In the genomic region with DNA sequence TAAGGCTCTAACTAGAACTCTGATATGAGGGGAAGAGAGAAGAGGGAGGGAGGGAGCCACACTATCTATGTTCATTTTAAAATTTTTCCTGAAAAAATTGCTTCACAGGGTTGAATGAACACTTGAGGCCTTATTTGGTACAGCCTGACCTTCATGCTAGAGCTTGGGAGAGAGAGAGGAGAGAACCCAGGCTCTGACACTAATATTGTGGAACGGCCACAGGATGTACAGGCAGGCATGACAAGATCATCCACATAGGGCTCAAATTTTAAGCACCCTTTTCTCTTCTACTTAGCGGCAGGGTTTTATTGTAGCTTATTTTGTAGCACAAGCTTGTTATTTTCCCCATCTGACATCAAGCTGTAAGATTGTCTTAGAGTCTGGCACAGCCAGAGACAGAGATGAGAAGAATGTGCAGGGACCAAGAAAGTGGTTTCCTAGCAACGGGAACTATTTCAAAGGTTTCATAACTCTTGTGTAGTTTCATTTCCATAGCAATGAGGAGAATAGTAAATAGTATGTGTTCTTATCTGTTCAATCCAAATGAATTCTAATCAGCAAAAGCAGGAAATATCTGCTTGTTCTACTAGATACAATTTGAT, we compare ENCODE assay signal across 11 mouse cellular contexts.
DNase-seq lines count a peak whose midpoint lies in the region; ATAC-seq and TF ChIP-seq lines count a peak whose summit lies in the region.
"Had no signal": no experiment of that assay in that cellular context is flagged by ENCODE, and none has a peak within 500 bp of the region (broad histone marks: within the 10 kb centered on the region; RNA-seq: fewer than 3 reads in every experiment).

No protein-coding gene starts in this region.

- no peak overlapping the region for H3K4me2 ChIP-seq in forebrain, embryonic 12.5 days
- no peak overlapping the region for H3K4me2 ChIP-seq in hindbrain, embryonic 11.5 days (replicated peaks; ENCODE audit: low read depth, low read length)
- H3K4me2 ChIP-seq in midbrain, postnatal 0 days (ENCODE audit: low read depth, low read length, poor library complexity, severe bottlenecking) = no peak overlapping the region
- H3K4me2 ChIP-seq: embryonic facial prominence, embryonic 12.5 days; intestine, embryonic 15.5 days had no signal

- no peak overlapping the region for H3K9ac ChIP-seq in forebrain, embryonic 12.5 days
- no peak overlapping the region for H3K9ac ChIP-seq in hindbrain, embryonic 11.5 days (ENCODE audit: low read depth, low read length)
- H3K9ac ChIP-seq in midbrain, postnatal 0 days (replicated peaks; ENCODE audit: low read length, poor library complexity, severe bottlenecking) = no peak overlapping the region
- H3K9ac ChIP-seq: embryonic facial prominence, embryonic 12.5 days; intestine, embryonic 15.5 days; liver, postnatal 0 days had no signal

- peak overlapping the region; percentile 11; the same call in 1 of the 2 replicates for H3K27ac ChIP-seq in forebrain, embryonic 12.5 days
- H3K27ac ChIP-seq in hindbrain, embryonic 11.5 days (ENCODE audit: low read depth, low read length) = no peak overlapping the region
- peak overlapping the region; percentile 53; the same call in 1 of the 2 replicates for H3K27ac ChIP-seq in midbrain, postnatal 0 days (ENCODE audit: low read depth, low read length)
- H3K27ac ChIP-seq: embryonic facial prominence, embryonic 12.5 days; gastrocnemius, adult 2 months; intestine, embryonic 15.5 days had no signal

- DNase-seq in left cerebral cortex, postnatal 25 days (ENCODE audit: low spot score in 2 of 2) = peak; percentile 50 to 85
- DNase-seq in left cerebral cortex, postnatal 36 days (ENCODE audit: low spot score in 2 of 2) = no peak
- DNase-seq in hindbrain, embryonic 11.5 days (ENCODE audit: low spot score) = peak; percentile 21
- peak; percentile 68 for DNase-seq in midbrain, postnatal 0 days (ENCODE audit: low spot score)
- DNase-seq in retina, postnatal 1 day = no peak
- DNase-seq in c-Kit-positive CD71-positive TER-119-positive erythroid progenitor cells, embryonic 14.5 days (ENCODE audit: low spot score) = no peak
- DNase-seq: gastrocnemius, adult 2 months; liver, postnatal 0 days had no signal

- ATAC-seq in forebrain, embryonic 12.5 days (ENCODE audit: low FRiP score) = peak; percentile 46
- ATAC-seq in hindbrain, embryonic 11.5 days (ENCODE audit: low FRiP score) = peak; percentile 33; the same call in 1 of the 2 replicates
- ATAC-seq in midbrain, postnatal 0 days (ENCODE audit: low FRiP score) = peak; percentile 65; the same call in 1 of the 2 replicates
- ATAC-seq: intestine, embryonic 15.5 days; liver, postnatal 0 days had no signal

- H3K4me1 ChIP-seq in forebrain, embryonic 12.5 days = peaks cover 15% of the 10 kb centered on the region
- no peaks in the 10 kb centered on the region for H3K4me1 ChIP-seq in hindbrain, embryonic 11.5 days (replicated peaks; ENCODE audit: control insufficient read depth, insufficient read depth, low read length)
- H3K4me1 ChIP-seq in midbrain, postnatal 0 days (ENCODE audit: insufficient read depth, low read length) = peaks cover 8% of the 10 kb centered on the region
- H3K4me1 ChIP-seq: embryonic facial prominence, embryonic 12.5 days; intestine, embryonic 15.5 days had no signal

- H3K4me3 ChIP-seq in forebrain, embryonic 12.5 days (replicated peaks) = no peak overlapping the region
- no peak overlapping the region for H3K4me3 ChIP-seq in hindbrain, embryonic 11.5 days (ENCODE audit: low read depth, low read length)
- no peak overlapping the region for H3K4me3 ChIP-seq in midbrain, postnatal 0 days (ENCODE audit: low read depth, low read length)
- H3K4me3 ChIP-seq: embryonic facial prominence, embryonic 12.5 days; gastrocnemius, adult 2 months; intestine, embryonic 15.5 days had no signal

- intact Hi-C loops in left cerebral cortex, postnatal 25 days (cut with DNase I) = loop anchor here (10.0 kb wide), 1 partner anchor 717 kb away; the partner anchor contains the start of gene Adgrb3
- intact Hi-C loops in left cerebral cortex, postnatal 36 days (cut with DNase I) = loop anchor here (10.0 kb wide), 2 partner anchors 57 to 117 kb away; no protein-coding TSS in a partner anchor

- H3K36me3 ChIP-seq in forebrain, embryonic 12.5 days (replicated peaks) = no peaks in the 10 kb centered on the region
- H3K36me3 ChIP-seq in hindbrain, embryonic 11.5 days (ENCODE audit: control insufficient read depth, insufficient read depth, low read length) = no peaks in the 10 kb centered on the region
- no peaks in the 10 kb centered on the region for H3K36me3 ChIP-seq in midbrain, postnatal 0 days (ENCODE audit: insufficient read depth, low read length)
- H3K36me3 ChIP-seq: embryonic facial prominence, embryonic 12.5 days; intestine, embryonic 15.5 days had no signal

- no peaks in the 10 kb centered on the region for H3K9me3 ChIP-seq in forebrain, embryonic 12.5 days
- H3K9me3 ChIP-seq in hindbrain, embryonic 11.5 days (ENCODE audit: control insufficient read depth, low read length) = no peaks in the 10 kb centered on the region
- no peaks in the 10 kb centered on the region for H3K9me3 ChIP-seq in midbrain, postnatal 0 days (ENCODE audit: low read length)
- H3K9me3 ChIP-seq: embryonic facial prominence, embryonic 12.5 days; intestine, embryonic 15.5 days had no signal

- no peak for TF ChIP-seq CTCF in midbrain, postnatal 0 days (IDR thresholded peaks at IDR 0.05)

- no peaks in the 10 kb centered on the region for H3K27me3 ChIP-seq in forebrain, embryonic 12.5 days
- no peaks in the 10 kb centered on the region for H3K27me3 ChIP-seq in hindbrain, embryonic 11.5 days (ENCODE audit: control insufficient read depth, insufficient read depth, low read length)
- H3K27me3 ChIP-seq in midbrain, postnatal 0 days (ENCODE audit: insufficient read depth, low read length) = no peaks in the 10 kb centered on the region
- H3K27me3 ChIP-seq: embryonic facial prominence, embryonic 12.5 days; intestine, embryonic 15.5 days had no signal

- 43% methylated on average over 3 of the region's 3 CpGs for WGBS in forebrain, embryonic 12.5 days
- 66% methylated on average over 3 of the region's 3 CpGs for WGBS in hindbrain, embryonic 11.5 days
- 19% methylated on average over 3 of the region's 3 CpGs for WGBS in midbrain, postnatal 0 days

Comparison
In these comparisons a context has a peak if more than half of its experiments do, and no peak if none do; other contexts are left out.
1. DNase-seq: peak in left cerebral cortex, postnatal 25 days (2 of 2), hindbrain, embryonic 11.5 days (single experiment) and midbrain, postnatal 0 days (single experiment); none in left cerebral cortex, postnatal 36 days (0 of 2), retina, postnatal 1 day (single experiment) and c-Kit-positive CD71-positive TER-119-positive erythroid progenitor cells, embryonic 14.5 days (single experiment).
2. Peak in every context shown above with its lines, with median percentiles within 50 percentile points of each other: ATAC-seq.